Mouse (Mus musculus) activated CD4-positive, CD25-positive, alpha-beta regulatory T cell, adult 4 months (primary cell): ENCODE results near the gene Spcs2. TPM values are rescaled to one million over a fixed set of nuclear protein-coding genes. Genes with fewer than 3 reads are reported as not detected.

Experiments
- ATAC-seq: one replicate; pipeline ENCODE4 v1.8.0; 2017
- polyA plus RNA-seq, 2 experiments: library from polyadenylated mRNA; unstranded; fragments of 100-300 nt; shearing (Covaris generic); gene quantifications; one replicate each; pipeline ENCODE4 v1.2.1; 2017

Spcs2 gene
- polyA plus RNA-seq, 2 experiments from 2014 or later = 511 to 516 TPM

DNA sequence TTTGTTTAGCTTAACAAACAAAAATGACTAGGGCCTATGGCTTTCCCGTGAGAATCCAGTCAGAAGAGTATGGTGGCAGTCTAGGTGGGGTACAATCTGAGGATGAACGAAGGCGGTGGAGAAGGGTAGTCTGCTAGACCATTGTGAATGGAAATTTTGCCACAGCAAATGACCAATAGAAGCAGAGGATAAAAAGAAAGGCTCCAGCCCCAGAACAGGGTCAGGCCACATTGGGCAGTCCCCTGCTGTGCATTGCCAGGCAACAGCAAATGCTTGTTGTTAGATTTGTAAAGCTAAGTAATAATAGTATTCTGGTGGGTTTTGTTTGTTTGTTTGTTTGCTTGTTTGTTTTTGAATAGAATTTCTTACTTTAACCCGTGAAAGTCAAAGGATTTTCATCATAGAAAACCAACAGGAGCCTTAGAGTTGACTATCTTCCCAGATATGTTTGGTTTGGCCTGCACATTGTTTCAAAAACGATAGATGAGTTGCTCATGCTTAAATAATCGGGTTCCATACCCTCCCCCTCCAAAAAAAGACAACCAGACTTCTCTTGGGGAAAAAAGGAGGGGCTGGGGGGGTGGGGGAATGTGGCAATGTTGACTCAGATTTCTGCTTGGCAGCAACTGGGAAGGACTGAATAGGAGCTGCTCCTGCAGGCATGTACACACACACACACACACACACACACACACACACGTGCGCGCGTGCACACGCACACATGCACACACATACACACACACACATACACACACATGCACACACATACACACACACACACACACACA is 1.2 kb upstream of the Spcs2 start:
- no peak for ATAC-seq

DNA sequence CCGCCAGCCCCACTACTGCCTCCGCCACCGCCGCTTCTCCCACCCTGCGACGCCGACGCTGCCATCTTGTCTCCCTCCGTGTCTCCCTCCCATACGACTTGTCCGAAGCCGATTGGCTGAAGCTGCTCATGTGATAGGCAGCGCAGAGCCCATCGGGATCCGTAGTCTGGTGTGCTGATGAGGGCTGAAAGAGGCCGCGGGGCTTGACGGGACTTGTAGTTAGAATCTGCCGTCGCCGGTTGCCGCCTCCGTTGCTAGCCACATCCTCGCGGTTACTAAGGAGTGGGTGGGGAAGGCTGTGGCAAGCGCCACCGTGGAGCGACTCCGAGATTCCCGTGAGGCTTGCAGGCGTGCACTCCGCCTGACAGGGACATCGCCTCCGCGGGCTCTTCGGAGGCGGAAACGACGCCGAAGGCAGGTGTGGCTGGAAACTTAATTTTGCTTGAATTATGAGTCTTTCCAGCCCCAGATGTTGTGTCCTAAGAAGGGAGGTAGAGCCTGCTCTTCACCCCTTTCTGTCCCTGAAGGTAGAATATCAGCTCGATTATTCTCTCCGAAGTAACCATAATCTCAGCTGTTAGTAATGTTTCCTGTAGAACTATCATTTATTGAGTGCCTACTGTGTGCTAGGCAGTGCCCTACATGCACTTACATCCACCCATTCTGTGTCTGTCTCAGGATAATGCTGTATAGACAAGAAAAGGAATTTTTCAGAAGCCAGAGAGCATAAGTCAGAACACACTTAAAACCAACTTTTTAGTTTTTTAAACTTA is 4.3 kb downstream of the Spcs2 start, which contains the start of gene Xrra1:
Xrra1 (plus strand) TSS at position 304 of the 773 bp plus-strand sequence.
- peak; percentile 84 for ATAC-seq

DNA sequence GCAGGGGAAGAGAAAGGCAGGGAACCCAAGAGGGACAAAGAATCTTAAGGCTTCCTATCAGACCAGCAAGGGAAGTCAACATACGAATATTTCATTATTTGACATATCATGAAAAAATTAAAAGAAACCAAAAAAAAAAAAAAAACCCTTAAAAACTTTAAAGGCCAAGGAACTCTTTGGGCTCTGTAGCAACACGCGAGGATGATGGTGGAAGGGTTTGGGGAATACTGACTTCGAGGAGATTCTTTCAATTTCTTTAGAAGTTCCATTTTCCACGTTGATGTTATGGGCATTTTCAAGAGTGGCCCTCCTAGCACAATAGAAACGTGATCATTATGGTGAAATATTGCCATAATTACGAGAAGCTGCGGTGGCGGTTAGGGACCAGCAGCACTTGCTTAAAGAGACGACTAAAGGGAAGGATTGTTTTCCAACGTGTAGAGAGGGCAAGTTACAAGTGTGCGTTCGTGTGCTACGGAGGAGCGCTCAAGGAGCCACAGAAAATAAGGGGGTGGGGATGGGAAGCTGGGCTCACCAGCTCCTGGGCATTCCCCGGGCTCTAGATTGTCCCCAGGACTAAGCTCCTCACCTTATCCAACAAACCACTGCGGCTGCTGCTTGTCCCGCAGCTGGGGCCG is 5.0 kb downstream of the Spcs2 start:
- no peak for ATAC-seq

DNA sequence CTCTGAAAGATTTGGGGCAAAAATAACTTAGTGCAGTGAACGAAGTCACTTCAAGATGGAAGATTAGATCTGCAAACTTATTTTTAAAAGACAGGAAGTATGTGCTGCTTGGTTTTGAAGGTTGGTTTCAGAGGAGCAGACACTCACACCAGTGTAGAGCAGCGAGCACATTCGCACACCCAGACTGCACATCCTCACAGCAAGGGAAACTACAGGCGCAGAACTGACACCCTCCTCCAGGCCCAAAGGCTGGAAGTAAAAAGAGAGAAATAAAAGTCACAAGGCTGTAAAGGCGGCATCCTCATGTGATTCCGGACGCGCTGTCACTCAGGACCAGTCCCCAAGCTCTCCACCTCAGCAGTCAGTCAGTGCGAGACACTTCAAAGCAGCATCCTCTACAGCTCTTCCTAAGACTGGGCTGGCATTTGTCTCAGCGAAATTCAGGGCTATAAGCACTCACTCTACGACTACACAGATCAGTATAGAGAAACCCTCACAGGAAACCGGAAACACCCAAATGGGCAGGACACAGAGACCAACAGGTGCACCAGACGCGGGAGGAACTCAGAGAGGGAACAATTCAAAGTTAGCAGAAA is 6.9 kb downstream of the Spcs2 start:
- peak; percentile 57 for ATAC-seq

DNA sequence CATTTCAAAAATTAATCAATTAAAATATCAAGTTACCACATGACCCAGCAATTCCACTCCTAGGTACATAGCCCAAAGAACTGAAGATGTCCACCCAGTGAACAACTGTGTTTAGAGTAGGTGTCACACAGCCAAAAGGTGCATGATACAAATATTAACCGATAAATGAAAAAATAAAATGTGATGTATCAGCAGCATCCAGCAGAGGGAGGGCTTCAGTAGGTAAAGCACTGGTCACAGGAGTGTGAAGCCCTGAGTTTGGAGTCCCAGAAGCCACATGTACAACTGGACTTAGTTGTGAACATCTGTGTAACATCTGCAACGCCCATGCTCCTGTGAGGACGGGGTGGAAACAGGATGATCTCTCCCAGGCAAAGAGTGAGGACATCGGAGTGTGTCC is 9.0 kb downstream of the Spcs2 start:
- no peak for ATAC-seq

DNA sequence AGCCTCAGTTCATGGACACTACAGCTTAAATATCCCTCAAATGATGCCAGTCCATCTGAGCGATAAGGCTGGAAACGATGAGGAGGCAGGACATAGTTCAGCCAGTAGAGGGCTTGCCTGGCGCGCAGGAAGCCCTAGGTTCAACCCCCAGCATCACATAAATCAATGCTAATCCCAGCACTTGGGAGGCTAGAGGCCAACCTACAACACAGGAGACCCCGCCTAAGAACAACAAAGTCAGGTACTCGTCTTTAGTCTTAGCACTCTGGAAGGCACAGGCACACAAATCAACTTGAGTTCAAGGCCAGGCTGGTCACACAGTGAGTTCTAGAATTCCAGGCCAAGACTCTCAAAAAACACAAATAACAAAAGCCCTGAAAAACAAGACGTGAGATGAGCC is 9.9 kb downstream of the Spcs2 start:
- no peak for ATAC-seq

DNA sequence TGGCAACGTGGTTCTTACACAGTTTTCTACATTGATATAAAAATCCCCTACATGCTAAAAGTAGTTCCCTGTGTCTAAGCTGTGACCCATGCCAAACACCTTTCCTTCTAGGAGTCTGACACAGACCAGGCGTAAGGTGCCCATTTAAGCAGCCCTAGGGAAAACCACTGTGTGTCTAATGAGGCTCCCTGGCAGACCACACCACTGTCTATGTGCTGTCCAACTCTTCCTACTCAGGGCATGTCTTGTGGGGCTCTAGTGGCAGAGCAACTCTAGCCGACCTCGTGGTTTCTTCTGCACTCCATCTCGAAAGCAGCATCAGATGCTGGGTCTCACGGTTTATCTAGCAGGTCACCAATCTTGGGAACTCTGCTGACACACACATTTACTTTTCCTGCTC is 11.6 kb downstream of the Spcs2 start:
- no peak for ATAC-seq

DNA sequence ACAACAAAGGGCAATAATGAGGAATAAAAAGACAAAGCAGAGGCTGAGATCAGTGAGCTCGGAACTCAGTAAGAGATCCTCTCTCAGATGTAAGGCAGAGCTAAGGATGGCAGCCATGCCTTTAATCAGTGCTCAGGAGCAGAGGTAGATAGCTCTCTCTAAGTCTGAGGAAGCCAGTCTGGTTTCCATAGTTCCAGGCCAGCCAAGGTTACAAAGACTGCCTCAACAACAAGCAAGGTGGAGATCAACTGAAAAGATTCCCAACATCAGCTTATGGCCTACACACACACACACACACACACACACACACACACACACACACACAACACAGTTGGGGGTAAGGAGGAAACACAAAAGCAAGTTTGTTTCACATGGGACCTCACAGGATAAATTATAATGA is 12.1 kb downstream of the Spcs2 start:
- no peak for ATAC-seq

DNA sequence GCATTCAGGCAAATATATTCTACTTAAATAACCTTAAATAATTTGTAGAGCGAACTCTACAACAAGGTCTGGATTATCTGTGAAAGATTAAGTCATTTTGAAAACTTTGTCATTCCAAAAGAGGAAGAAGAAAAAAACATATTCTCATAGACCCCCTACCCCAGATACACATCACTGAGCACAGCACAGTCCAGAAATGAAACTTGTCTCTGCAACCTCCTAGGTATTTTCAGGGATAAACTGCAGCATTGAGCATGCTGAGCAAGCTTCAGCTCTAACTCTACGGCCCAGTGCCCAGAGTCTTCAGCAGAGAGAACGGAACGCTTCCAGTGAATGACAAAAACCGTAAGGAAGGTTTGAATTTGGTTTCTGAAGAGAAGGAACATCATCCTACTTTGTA is 12.7 kb downstream of the Spcs2 start:
- no peak for ATAC-seq

DNA sequence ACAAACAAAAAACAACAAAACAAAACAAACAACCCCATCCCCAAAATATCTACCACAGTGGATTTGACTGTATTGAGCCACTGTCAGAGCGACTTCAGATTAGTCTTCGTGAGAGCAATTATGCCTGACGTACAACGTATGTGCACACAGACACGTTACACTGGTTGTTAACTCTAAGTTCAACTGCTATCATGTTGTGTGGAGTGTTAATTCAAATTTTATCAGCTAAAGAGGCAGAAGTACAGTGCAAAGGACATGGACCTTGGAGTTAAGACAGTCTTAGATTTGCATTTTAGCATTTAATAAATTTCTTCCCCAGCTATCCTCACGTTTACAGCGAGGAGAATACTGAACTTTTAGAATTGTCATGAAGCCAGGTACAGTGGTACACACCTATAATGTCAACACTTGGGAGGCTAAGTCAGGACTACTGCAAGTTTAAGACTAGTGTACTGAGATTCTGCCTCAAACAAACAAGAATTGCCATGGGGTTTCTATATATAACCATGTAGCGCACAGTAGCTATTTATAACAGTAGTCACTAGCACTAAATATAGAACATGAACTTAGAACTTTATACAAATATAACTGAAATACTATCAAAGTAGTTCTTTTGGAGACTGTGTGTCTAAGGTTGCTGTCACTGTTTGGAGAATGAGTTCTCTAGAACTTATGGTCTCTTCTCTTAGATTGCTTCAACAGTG is 17.6 kb downstream of the Spcs2 start:
- no peak for ATAC-seq

DNA sequence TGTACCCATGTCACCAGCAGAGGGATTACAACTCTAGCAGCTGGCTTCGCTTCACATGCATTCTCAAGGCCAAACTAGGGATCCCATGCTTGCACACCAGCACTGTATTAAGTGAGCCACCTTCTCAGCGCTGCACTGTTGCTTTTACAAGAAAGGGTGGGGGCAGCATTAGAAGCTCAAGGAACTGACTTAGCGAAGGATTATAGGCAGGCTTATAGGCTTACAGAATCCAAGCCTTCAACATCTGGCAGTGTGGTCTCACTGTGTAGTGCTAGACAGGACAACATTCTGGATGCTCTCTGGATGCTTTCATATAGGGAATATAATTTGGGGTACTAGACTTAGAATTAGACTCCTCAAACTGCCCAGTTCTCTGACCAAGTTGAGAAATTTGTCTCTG is 25.0 kb downstream of the Spcs2 start:
- no peak for ATAC-seq

DNA sequence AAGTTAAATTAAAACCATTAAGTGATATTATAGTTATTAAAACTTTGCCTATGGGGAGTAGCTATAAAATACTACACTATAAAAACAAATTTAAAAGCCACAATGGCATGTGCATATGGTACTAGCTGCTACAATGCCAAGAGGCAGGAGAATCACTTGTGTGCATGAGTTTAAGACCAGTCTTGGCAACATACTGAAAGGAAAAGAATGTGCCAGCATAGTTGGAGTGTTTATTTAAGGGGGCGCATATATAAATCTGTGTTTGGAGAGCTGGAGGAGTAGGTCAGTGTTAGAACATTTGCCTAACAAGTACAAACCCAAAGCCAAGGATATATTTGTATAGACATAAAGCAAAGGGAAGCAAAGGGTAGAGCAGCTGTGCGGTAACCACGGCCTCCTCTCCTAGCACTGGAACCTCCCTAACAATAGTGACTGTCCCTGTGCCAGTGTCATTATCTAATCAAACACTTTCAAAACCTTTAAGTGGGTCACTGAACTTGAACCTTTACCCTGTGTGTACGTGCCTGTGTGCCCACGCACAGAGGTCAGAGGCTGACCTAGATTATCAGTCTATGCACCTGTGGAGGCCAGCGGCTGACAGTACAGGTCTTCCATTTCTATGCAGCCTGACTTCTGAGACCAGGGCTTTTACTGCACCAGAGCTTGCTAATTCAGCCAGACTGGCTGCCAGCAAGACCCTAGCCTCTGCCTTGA is 25.7 kb downstream of the Spcs2 start:
- no peak for ATAC-seq

DNA sequence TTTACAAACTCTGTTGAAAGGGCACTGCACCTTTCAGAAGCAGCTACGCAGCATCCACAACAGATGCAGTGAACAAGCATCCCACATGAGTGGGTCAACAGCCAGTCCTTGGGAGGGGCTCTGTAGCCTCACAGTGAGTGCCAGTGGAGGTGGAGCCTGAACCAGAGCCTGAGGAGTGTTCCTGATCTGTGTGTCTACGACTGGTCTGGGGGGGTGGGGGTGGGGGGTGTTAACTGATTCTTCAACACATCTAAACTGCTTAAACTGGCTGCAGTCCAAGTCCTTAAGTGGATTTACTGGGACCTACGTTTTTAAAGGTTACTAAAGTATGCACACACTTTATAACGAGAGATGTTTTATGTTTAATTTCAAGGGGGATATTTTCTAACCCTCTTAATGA is 26.5 kb downstream of the Spcs2 start:
- no peak for ATAC-seq

DNA sequence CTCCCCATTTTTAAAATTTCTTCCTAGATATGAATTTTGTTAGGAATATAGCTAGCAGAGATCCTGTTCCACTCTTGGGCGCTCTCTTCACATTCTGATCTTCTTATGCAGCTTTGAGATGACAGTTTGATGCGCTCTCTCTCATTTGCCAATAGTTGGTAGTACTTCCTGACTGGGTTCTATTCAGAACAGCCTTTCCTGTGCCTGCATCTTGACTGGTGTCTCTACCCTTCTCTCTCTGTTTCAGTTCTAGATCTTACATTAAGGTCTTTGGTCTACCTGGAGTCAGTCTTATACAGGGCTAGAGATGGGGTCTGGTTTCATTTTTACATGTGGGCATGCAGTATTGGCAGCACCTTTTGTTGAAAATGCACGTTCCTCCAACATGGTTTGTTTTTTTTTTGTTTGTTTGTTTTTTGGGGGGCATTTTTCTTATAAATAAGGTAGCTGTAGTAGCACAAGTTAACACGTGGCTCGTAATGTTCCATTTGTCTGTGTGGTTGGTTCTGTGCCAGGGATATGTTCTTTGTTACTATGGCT is 28.9 kb downstream of the Spcs2 start:
- ATAC-seq = no peak

DNA sequence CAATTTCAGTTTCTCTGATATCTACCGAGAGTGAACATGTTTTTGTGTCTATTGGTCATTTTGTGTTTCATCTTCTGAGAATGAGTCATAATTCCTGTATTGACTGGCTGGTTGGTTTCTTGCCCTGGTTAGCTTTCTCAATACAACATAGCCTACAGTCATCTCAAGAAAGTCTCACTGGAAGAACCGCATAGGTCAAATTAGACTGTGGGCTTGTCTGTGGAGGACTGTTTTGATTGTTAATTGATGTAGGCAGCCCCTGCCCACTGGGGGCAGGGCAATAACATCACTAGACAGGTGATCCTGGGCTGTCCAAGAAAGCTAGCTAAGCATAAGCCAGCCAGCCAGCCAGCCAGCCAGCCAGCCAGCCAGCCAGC is 29.4 kb downstream of the Spcs2 start:
- peak; percentile 87 for ATAC-seq

DNA sequence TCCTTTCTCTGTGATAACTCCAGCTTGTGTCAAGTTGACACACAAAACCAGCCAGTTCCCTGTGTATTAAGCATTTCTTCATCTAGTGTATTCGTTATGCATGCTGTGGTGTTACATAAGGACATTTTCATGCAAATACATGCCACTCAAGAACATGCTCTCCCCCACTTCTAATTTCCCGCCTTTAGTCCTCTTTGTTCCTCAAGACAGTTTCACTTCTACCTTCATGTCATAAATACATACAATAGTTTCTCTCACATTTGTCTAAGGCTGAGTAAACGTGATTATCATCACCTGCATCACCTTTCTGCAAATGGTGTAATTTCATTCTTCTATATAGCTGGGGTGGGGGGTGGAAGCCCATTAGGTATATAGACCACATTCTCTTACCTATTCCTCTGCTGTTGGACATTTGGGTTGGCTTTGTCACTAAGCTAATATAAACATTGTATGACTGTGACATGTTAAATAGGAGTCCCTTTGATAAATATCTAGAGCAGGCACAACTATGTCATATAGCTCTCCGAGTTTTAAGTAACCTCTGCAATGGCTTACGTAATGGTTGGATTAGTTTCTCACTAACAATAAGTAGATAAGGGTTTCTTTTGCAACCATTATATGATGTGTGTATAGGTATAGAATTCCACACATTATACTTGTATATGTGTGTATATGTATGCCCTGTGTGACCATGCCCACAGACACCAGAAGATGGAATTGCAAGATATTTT is 30.0 kb downstream of the Spcs2 start:
- peak; percentile 27 for ATAC-seq

DNA sequence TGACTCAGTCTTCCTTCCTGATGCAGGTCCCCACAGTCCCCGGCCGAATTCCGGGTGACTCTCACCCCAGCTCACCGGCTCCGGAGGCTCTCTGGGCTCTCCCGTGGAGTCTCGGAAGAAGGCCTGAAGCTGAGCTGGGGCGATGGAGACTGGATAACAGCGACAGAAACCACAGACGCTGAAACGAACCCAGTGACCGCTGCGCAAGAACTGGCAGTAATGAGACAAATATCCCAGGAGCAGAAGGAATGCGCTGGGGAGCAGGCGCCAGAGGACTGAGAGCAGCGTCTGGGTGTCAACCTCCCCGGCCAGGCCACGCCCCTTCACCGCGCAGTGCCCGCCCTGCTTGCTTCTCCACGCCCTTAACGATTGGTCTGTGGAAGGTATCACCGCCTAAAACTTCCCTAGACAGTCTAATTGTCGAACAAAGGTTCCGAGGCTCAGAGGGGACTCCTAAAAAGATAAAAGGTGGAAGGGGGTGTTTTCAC is 35.1 kb downstream of the Spcs2 start, which contains the start of gene Neu3:
Neu3 (minus strand) TSS at position 335 of the 488 bp plus-strand sequence.
- ATAC-seq = peak; percentile 95

DNA sequence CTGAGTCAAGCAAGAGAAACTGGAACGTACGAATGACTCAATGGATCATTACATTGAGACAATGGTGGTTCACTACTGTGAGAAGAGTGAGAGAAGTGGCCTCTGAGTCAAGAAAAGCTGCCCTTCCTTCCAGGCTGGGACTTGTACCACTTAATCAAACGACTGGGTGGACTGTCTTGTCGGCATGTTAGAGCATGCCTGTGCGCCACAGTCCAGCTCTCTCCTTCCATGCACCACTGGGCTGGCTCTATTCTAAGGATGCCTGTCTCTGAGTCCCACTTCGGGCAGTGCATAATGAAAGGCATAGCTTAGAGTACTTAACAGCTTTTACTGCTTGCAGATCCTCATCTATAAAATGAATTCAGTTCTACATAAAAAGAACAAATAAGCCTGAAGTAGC is 37.2 kb downstream of the Spcs2 start:
- ATAC-seq = no peak

DNA sequence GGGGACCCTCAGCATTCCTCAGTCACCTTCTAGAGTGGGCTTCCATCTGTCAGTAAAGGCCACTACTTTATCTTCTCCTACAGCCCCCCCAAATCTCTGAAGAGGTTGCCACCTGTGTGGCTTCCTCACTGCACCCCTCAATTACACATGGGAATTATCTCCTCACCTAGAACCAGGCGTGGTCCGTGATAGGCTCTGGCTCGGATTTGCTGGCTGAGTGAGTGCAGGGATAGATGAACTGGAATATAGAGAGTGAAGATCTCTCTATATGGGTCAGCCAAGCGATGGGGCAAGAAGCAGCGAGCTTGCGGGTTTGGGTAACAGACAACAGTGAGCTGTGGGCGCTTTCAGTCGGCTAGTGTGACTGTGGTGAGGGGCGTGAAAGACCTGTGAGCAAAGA is 37.8 kb downstream of the Spcs2 start:
- no peak for ATAC-seq

DNA sequence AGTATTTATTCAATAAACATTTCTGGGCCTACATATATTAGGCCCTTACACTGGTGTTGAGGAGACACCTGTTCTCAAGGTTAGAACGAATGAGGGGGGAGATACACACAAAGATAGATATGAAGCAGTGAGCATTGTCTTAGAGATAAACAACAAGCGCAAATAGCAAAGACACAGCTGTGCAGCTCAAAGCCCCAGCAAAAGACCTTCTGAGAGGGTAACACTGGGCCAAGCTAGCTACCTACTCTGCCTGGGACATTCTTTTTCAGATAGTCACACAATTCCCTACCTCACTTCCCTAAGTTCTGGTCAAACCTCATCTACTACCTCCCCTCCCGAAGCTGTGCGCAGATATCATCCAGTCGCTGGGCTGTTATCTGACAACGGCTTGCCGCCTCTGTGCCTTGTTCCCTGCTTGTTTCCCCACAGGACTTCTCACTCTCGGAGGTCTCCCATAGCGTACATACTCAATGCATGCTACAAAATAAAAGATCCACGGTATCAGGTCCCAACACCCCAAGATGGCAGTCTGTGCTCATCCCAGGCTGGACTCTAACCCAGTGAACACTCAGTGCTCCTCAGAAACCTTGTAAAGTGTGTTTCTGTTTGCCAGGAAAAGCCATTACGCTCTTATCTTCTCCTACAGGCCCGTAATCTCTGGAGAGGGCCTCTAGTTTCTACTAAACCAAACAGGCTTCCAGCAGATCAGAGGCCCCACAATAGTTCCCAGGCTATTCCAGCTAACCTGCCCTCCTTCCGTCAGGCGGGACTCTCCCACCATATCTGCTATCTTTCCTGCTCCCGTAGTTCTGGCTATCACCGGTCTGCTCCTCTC is 38.4 kb downstream of the Spcs2 start:
- ATAC-seq = no peak
